Mouse (Mus musculus): ENCODE measurements around the gene Hoxa5. TPM values are rescaled to one million over a fixed set of nuclear protein-coding genes. Genes with fewer than 3 reads are reported as not detected.

Hoxa5 gene
- polyA plus RNA-seq, 1 experiment from 2014 or later = not detected

DNA sequence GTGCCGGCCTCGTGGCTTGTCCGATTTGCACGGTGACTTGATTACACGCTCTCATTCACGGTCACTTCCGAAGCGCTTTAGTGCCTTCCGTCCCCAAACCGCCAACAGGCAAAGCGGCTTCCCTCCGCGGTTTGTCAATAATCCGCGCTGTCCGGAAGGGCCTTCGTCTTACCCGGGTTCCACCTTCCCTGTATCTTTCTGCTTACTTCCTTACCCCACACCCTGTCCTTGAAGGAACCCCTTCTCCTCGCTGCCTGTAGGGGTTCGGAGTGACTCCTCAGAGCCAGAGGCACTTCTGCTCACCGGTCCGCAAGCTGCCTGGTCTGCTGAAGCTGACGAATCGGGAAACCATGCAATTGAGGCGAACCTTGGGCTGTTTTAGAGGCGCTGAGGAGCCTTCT, 42.0 kb upstream of the Hoxa5 start:
- no peaks in the 10 kb centered on the region for H3K9me3 ChIP-seq (replicated peaks)
- peaks cover 100% of the 10 kb centered on the region for H3K27me3 ChIP-seq
- H3K4me2 ChIP-seq = no peak overlapping the region
- H3K4me3 ChIP-seq = no peak overlapping the region
- no peak overlapping the region for H3K9ac ChIP-seq
- no peaks in the 10 kb centered on the region for H3K36me3 ChIP-seq (ENCODE audit: poor library complexity, severe bottlenecking)
- H3K4me1 ChIP-seq = no peaks in the 10 kb centered on the region
- no peak overlapping the region for H3K27ac ChIP-seq
- ATAC-seq = no peak
- 1% methylated on average over 26 of the region's 26 CpGs for WGBS

- no peak for ATAC-seq
- Histone ChIP-seq H3K4me1 (no peaks in the 10 kb centered on the region), H3K9ac (no peak within 1 kb of the TSS), H3K4me3 (no peak within 1 kb of the TSS), H3K36me3 (ENCODE audit: poor library complexity, severe bottlenecking) (no peaks in the 10 kb centered on the region), H3K4me2 (no peak within 1 kb of the TSS), H3K27me3 (peaks cover 100% of the 10 kb centered on the region), H3K9me3 (replicated peaks) (no peaks in the 10 kb centered on the region), H3K27ac (no peak within 1 kb of the TSS)
- WGBS = 1% methylated on average over 20 of the region's 20 CpGs
Measured at GRCm38 (mm10) chr6:52245757-52246142, 41.4 kb upstream of the Hoxa5 start, which contains the start of gene Hoxa11. Gene Hoxa11, minus strand, starts transcription at chr6:52245810.

GRCm38 (mm10) chr6:52245040-52245756, 40.8 kb upstream of the Hoxa5 start:
- under 1% methylated on average over 70 of the region's 71 CpGs for WGBS
- H3K27ac ChIP-seq = no peak overlapping the region
- H3K27me3 ChIP-seq = peaks cover 100% of the 10 kb centered on the region
- no peaks in the 10 kb centered on the region for H3K9me3 ChIP-seq (replicated peaks)
- H3K4me3 ChIP-seq = no peak overlapping the region
- no peak overlapping the region for H3K4me2 ChIP-seq
- H3K9ac ChIP-seq = no peak overlapping the region
- no peak for ATAC-seq
- H3K4me1 ChIP-seq = 0 out of 2 replicates have a peak, but pooled peaks cover 2% of the 10 kb centered on the region
- H3K36me3 ChIP-seq (ENCODE audit: poor library complexity, severe bottlenecking) = no peaks in the 10 kb centered on the region

GRCm38 (mm10) chr6:52244471-52245039, 40.2 kb upstream of the Hoxa5 start:
- peaks cover 100% of the 10 kb centered on the region for H3K27me3 ChIP-seq
- WGBS = 2% methylated on average over 23 of the region's 23 CpGs
- no peak overlapping the region for H3K9ac ChIP-seq
- ATAC-seq = no peak
- no peak overlapping the region for H3K27ac ChIP-seq
- no peaks in the 10 kb centered on the region for H3K36me3 ChIP-seq (ENCODE audit: poor library complexity, severe bottlenecking)
- H3K4me2 ChIP-seq = no peak overlapping the region
- H3K9me3 ChIP-seq (replicated peaks) = no peaks in the 10 kb centered on the region
- H3K4me1 ChIP-seq = 0 out of 2 replicates have a peak, but pooled peaks cover 4% of the 10 kb centered on the region
- H3K4me3 ChIP-seq = no peak overlapping the region

DNA sequence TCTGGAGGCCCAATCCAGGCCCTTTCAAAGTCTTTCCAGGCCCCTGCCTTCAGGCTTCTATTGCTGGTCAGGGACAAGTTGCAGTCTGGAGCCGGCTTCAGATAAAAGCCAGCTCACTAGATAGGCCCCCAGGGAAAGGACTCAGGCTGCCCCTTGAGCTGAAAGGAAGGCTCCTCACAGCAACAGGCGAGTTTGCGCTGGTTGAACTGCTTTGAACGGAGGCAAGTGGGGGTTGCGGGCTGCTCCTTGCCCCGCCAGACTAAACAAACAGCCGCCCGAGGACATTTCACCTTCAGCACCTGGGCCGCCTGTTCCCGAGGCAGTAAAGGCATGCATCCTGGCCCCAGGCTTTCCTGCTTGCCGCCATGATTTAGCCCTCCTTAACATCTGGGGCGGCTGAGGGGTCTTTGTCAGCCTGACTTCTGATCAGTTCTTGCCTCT, 39.3 kb upstream of the Hoxa5 start:
- WGBS = 2% methylated on average over 12 of the region's 12 CpGs
- H3K27ac ChIP-seq = no peak overlapping the region
- peaks cover 100% of the 10 kb centered on the region for H3K27me3 ChIP-seq
- H3K4me2 ChIP-seq = no peak overlapping the region
- H3K9me3 ChIP-seq (replicated peaks) = no peaks in the 10 kb centered on the region
- no peak overlapping the region for H3K9ac ChIP-seq
- 0 out of 2 replicates have a peak, but pooled peaks cover 4% of the 10 kb centered on the region for H3K4me1 ChIP-seq
- H3K4me3 ChIP-seq = no peak overlapping the region
- ATAC-seq = no peak
- H3K36me3 ChIP-seq (ENCODE audit: poor library complexity, severe bottlenecking) = no peaks in the 10 kb centered on the region

GRCm38 (mm10) chr6:52242801-52243332, 38.5 kb upstream of the Hoxa5 start:
- Histone ChIP-seq H3K27me3 (peaks cover 100% of the 10 kb centered on the region), H3K4me3 (no peak overlapping the region), H3K36me3 (ENCODE audit: poor library complexity, severe bottlenecking) (no peaks in the 10 kb centered on the region), H3K9me3 (replicated peaks) (no peaks in the 10 kb centered on the region), H3K4me1 (0 out of 2 replicates have a peak, but pooled peaks cover 4% of the 10 kb centered on the region), H3K4me2 (no peak overlapping the region), H3K27ac (no peak overlapping the region), H3K9ac (no peak overlapping the region)
- no peak for ATAC-seq
- WGBS = 2% methylated on average over 4 of the region's 4 CpGs

DNA sequence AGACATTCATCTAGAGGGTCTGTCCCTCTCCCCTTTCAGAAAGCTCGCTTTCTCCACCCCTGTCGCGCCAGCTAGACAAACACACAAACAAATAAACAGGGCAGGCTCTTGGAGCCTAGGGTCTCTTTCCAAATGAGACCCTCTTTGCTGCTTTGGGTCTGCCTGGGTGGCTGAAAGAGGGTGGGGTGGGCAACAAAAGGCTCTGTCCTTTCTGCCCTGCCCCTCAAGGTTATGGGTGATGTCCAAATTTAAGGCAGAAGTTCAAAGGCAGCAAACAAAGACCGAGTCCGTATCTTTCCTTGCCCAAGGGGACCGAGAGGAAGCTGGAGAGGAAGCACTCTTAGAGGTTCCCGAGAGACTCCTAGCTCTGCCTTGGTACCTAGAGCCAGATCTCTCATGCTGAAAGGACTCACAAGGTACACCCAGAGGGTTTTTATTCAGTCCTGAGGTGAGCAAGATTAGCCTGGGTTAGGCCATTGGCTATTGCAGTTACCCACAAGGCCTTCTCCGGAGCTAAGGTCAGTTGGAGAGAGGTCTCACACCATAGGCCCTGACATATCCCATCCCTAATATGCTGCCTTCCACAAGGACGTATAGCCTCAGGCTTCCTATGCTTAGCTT, 36.7 kb upstream of the Hoxa5 start:
- Histone ChIP-seq H3K9ac (no peak overlapping the region), H3K4me3 (no peak overlapping the region), H3K27ac (no peak overlapping the region), H3K36me3 (ENCODE audit: poor library complexity, severe bottlenecking) (no peaks in the 10 kb centered on the region), H3K9me3 (replicated peaks) (no peaks in the 10 kb centered on the region), H3K4me2 (no peak overlapping the region), H3K27me3 (peaks cover 100% of the 10 kb centered on the region), H3K4me1 (0 out of 2 replicates have a peak, but pooled peaks cover 4% of the 10 kb centered on the region)
- ATAC-seq = no peak
- 5% methylated on average over 9 of the region's 9 CpGs for WGBS

GRCm38 (mm10) chr6:52240389-52241000, 36.1 kb upstream of the Hoxa5 start, which contains the start of gene Hoxa10:
Gene Hoxa10, minus strand, starts transcription at chr6:52240854.
- no peaks in the 10 kb centered on the region for H3K9me3 ChIP-seq (replicated peaks)
- H3K4me2 ChIP-seq = peak within 1 kb of the TSS; percentile 30; the same call in 1 of the 2 replicates
- H3K9ac ChIP-seq = no peak within 1 kb of the TSS
- peaks cover 100% of the 10 kb centered on the region for H3K27me3 ChIP-seq
- 0 out of 2 replicates have a peak, but pooled peaks cover 4% of the 10 kb centered on the region for H3K4me1 ChIP-seq
- WGBS = under 1% methylated on average over 35 of the region's 35 CpGs
- no peak within 1 kb of the TSS for H3K4me3 ChIP-seq
- no peak within 1 kb of the TSS for H3K27ac ChIP-seq
- ATAC-seq = 0 out of 2 replicates have a peak, but pooled peaks have one; percentile 38
- no peaks in the 10 kb centered on the region for H3K36me3 ChIP-seq (ENCODE audit: poor library complexity, severe bottlenecking)

DNA sequence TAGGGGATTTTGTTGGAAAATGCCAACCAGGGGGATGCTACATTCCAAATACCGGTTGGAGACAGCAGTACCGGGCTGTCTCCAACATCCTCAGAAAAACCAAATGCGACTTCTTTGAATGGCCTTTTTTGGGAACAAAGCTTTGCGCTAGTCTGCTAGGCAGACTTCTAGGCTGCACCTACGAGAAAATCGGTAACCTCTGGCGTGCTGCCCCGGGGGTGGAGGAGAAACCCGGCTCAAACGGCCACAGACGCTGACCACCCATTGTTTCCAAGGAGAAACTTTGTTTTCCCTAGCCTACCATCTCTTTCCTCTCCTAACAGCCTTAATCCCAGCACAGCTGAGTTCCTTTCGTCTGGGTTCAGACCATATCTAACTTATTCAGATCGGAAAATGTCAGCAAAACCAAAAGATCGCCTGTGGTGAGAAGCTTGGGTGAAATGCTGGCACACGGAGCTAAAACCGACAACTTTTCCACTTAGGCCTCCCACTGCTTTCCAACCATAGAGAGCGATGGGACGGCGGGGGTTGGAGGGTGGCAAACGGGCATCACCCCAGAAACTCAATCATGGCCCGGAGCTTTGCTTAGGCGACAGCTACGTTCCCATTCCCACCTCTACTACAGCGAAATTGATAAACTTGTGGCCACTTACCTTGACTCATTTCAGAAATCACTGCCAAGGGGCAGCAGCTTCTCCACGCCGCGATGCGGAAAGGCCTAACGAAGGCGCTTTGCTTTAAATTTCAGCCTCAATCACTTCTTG, 35.4 kb upstream of the Hoxa5 start:
- H3K4me1 ChIP-seq = 0 out of 2 replicates have a peak, but pooled peaks cover 4% of the 10 kb centered on the region
- H3K9me3 ChIP-seq (replicated peaks) = no peaks in the 10 kb centered on the region
- 3% methylated on average over 30 of the region's 30 CpGs for WGBS
- no peak overlapping the region for H3K27ac ChIP-seq
- H3K36me3 ChIP-seq (ENCODE audit: poor library complexity, severe bottlenecking) = no peaks in the 10 kb centered on the region
- no peak for ATAC-seq
- no peak overlapping the region for H3K4me3 ChIP-seq
- no peak overlapping the region for H3K9ac ChIP-seq
- H3K27me3 ChIP-seq = peaks cover 100% of the 10 kb centered on the region
- peak overlapping the region; percentile 30; the same call in 1 of the 2 replicates for H3K4me2 ChIP-seq

- 3% methylated on average over 7 of the region's 7 CpGs for WGBS
- H3K27me3 ChIP-seq = peaks cover 100% of the 10 kb centered on the region
- no peak overlapping the region for H3K9ac ChIP-seq
- no peaks in the 10 kb centered on the region for H3K36me3 ChIP-seq (ENCODE audit: poor library complexity, severe bottlenecking)
- no peak for ATAC-seq
- H3K4me1 ChIP-seq = 0 out of 2 replicates have a peak, but pooled peaks cover 4% of the 10 kb centered on the region
- no peaks in the 10 kb centered on the region for H3K9me3 ChIP-seq (replicated peaks)
- H3K4me3 ChIP-seq = no peak overlapping the region
- no peak overlapping the region for H3K4me2 ChIP-seq
- no peak overlapping the region for H3K27ac ChIP-seq
Measured at GRCm38 (mm10) chr6:52238976-52239375, 34.6 kb upstream of the Hoxa5 start.

- WGBS = under 1% methylated on average over 7 of the region's 7 CpGs
- no peaks in the 10 kb centered on the region for H3K36me3 ChIP-seq (ENCODE audit: poor library complexity, severe bottlenecking)
- no peak overlapping the region for H3K4me2 ChIP-seq
- H3K27me3 ChIP-seq = peaks cover 100% of the 10 kb centered on the region
- no peak overlapping the region for H3K9ac ChIP-seq
- H3K9me3 ChIP-seq (replicated peaks) = no peaks in the 10 kb centered on the region
- H3K4me3 ChIP-seq = no peak overlapping the region
- ATAC-seq = no peak
- H3K4me1 ChIP-seq = 0 out of 2 replicates have a peak, but pooled peaks cover 4% of the 10 kb centered on the region
- H3K27ac ChIP-seq = no peak overlapping the region
Measured at GRCm38 (mm10) chr6:52238155-52238545, 33.8 kb upstream of the Hoxa5 start.
